Mouse (Mus musculus): ENCODE data around the gene Fscn1.

Gene Fscn1

GRCm38 (mm10) chr5:142973971-142974370 is 13.8 kb downstream of the Fscn1 start:
- DNase-seq, result no peak

GRCm38 (mm10) chr5:142974598-142975121 is 14.5 kb downstream of the Fscn1 start:
- DNase-seq, result peak; percentile 49

- no peak for DNase-seq
These were observed 16.4 kb downstream of the Fscn1 start for GRCm38 (mm10) chr5:142976516-142976915.

- DNase-seq, result no peak
These were observed 22.1 kb downstream of the Fscn1 start for GRCm38 (mm10) chr5:142982046-142982801.

GRCm38 (mm10) chr5:142983174-142983573 is 23.0 kb downstream of the Fscn1 start:
- no peak for DNase-seq

- no peak for DNase-seq
These were observed 24.1 kb downstream of the Fscn1 start for GRCm38 (mm10) chr5:142984271-142984670.

GRCm38 (mm10) chr5:142988520-142988919 is 28.4 kb downstream of the Fscn1 start:
- no peak for DNase-seq

- no peak for DNase-seq
These were observed 29.0 kb downstream of the Fscn1 start for GRCm38 (mm10) chr5:142989167-142989566.

- no peak for DNase-seq
These were observed 34.6 kb downstream of the Fscn1 start for GRCm38 (mm10) chr5:142994746-142995145.

GRCm38 (mm10) chr5:142997526-142997925 is 37.4 kb downstream of the Fscn1 start:
- DNase-seq, result no peak

- no peak for DNase-seq
These were observed 38.0 kb downstream of the Fscn1 start for GRCm38 (mm10) chr5:142998171-142998570.

- DNase-seq, result no peak
These were observed 39.9 kb downstream of the Fscn1 start for GRCm38 (mm10) chr5:143000091-143000490.

- peak; percentile 37 for DNase-seq
These were observed 40.7 kb downstream of the Fscn1 start for GRCm38 (mm10) chr5:143000654-143001500.

- no peak for DNase-seq
These were observed 49.2 kb downstream of the Fscn1 start for GRCm38 (mm10) chr5:143009383-143009782.

- DNase-seq, result peak; percentile 21
These were observed 57.3 kb downstream of the Fscn1 start for GRCm38 (mm10) chr5:143017401-143017800.

Data from thymus, postnatal 4 days (tissue).